Mouse (Mus musculus): ENCODE results near the gene Rxfp4. TPM values are rescaled to one million over a fixed set of nuclear protein-coding genes. Genes with fewer than 3 reads are reported as not detected.
A peak's percentile ranks its signal among the peaks of the same experiment; 100 is the strongest.

Gene Rxfp4
- polyA plus RNA-seq, 1 experiment from 2014 or later, result not detected

GRCm38 (mm10) chr3:88620992-88621536 is 31.9 kb downstream of the Rxfp4 start:
- Histone ChIP-seq H3K36me3 (ENCODE audit: control insufficient read depth, insufficient read depth, low read length) (peaks cover 12% of the 10 kb centered on the region; the same call in 1 of the 2 replicates), H3K9me3 (replicated peaks; ENCODE audit: control insufficient read depth, low read length) (no peaks in the 10 kb centered on the region), H3K4me2 (ENCODE audit: low read length) (peak overlapping the region; percentile 76), H3K4me1 (ENCODE audit: control insufficient read depth, insufficient read depth, low read length) (peaks cover 17% of the 10 kb centered on the region), H3K4me3 (ENCODE audit: low read depth, low read length) (peak overlapping the region; percentile 99), H3K27ac (ENCODE audit: low read depth, low read length) (peak overlapping the region; percentile 93), H3K27me3 (replicated peaks; ENCODE audit: control insufficient read depth, insufficient read depth, low read length) (no peaks in the 10 kb centered on the region), H3K9ac (ENCODE audit: low read length) (peak overlapping the region; percentile 99)
- DNase-seq (ENCODE audit: low spot score) (peak; percentile 77), ATAC-seq (peak; percentile 69)
- under 1% methylated on average over 64 of the region's 64 CpGs for WGBS

DNA sequence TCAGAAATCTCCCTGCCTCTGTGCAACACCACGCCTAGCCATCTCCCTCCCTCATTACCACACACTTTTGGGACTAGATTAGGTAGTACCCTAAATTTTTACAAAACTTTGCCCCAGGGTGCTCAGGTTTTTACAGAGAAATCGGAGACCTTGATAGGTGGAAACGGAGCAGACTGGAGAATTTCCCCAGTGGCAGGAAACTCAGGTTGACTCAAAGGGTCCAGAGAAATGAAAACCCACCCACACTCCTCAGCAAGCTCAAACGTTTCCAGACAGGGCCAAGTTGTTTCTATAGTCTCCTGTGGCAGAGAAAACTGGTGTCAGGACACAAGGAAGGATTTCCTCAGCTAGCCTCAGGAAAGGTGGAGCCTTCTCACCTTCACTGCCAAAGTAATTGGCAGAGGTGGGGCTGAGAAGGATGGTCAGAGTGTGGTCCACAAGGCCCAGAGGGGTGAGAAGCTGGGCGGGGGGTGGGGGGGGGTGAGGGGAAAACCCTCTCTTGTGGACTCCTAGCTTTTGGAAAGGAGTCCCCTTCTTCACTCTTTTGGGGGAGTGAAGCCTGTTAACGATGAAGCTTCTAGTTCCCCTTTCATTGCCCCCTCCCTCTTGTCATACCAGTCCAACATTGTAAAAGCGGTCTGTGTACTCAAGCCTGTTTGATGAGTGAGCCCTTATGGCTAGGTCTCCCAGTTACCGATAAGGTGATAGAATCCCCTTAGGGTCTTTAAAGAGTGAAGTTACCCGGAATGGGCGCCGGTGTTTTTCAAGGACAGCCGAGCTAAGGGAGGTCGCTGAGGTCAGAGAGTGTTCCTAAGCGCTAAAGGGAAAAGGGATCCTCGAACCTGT is 32.6 kb downstream of the Rxfp4 start:
- Histone ChIP-seq H3K27me3 (replicated peaks; ENCODE audit: control insufficient read depth, insufficient read depth, low read length) (no peaks in the 10 kb centered on the region), H3K9me3 (replicated peaks; ENCODE audit: control insufficient read depth, low read length) (no peaks in the 10 kb centered on the region), H3K4me3 (ENCODE audit: low read depth, low read length) (peak overlapping the region; percentile 99), H3K4me1 (ENCODE audit: control insufficient read depth, insufficient read depth, low read length) (peaks cover 15% of the 10 kb centered on the region), H3K36me3 (ENCODE audit: control insufficient read depth, insufficient read depth, low read length) (peaks cover 6% of the 10 kb centered on the region; the same call in 1 of the 2 replicates), H3K4me2 (ENCODE audit: low read length) (peak overlapping the region; percentile 76), H3K27ac (ENCODE audit: low read depth, low read length) (peak overlapping the region; percentile 93; the same call in 1 of the 2 replicates), H3K9ac (ENCODE audit: low read length) (peak overlapping the region; percentile 99)
- 15% methylated on average over 15 of the region's 15 CpGs for WGBS
- no peak for ATAC-seq
- DNase-seq (ENCODE audit: low spot score), result no peak

DNA sequence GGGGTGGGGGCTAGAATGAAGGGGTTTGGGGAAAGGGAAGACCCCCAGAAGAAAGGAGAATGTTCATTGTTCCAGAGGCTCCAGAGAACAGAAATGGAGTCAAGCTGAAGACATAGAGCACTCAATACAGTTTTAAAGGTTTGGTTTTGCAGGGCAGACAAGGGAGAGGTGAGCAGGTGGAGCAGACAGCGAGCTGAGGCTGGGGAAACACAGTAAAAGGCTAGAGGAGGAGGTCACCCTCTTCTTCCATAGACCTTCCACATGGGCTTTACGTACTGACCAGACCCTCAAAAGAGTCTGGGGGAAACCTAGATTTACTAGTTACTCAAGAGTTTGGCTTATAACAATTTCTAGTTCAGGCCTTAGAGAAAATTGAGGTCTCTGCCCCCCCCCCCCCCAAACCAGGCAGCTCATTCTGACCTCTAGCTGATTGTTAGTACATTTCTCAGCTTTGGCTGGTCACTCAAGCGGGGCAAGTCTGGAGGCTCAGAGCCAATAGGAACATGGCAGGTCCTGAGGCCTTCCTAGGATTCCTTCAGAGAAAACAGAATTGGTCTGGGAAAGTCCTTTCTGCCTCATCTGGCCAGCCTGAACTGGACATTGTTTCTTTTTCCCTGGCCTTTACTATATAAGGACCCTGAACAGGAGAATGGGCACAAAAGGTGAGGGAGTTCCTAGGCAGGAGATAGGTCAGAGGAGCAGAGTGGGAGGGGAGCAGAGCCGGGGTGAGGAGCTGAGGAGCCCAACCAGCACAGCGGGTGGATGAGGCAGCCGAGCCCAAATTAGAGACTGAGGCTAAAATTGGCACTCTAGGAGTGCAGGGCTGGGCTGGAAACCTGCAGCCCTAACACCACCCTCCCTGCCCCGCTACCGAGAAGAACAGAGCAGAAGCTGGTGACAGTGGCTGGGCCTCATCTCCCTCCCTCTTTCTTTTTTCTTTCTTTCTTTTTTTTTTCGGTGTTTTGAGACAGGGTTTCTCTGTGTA is 33.5 kb downstream of the Rxfp4 start:
- WGBS, result 42% methylated on average over 9 of the region's 9 CpGs
- no peak for ATAC-seq
- H3K4me1 ChIP-seq (ENCODE audit: control insufficient read depth, insufficient read depth, low read length), result peaks cover 6% of the 10 kb centered on the region

DNA sequence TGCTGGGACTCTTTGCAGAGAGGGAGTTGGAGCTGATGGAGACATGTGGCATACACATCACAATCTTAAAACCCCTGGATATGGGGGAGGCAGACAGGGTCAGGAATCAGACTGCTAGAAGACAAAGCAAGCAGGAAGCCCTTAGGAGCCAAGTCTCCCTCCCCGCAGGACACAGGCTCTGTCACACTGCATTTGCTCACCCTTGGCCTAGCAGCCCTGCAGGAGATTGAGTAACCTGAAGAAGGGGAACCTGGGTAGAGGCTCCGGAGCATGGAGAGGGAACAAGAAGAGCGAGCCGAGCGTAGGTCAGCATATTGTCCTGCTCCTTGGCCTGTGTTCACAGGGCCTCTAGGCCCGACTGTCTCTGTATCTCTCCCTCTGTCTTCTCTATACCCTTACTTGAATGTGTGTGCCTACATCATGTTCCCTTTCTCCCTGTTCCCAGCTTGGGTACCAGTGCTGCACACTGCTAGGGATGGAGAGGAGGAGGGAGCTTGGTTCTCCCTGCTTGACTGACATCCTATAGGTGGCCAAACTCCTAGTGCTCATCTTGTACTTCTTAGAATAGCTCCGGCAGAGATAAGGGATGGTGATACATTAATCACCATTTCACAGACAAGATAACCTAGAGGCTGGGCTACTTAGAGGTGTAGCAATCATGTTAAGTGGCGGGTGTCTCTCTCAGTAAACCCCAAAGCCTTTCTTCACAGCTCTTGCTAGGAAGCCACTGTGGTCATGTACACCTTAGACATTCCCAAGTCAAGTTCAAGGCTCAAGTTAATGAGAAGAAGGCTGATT is 34.7 kb downstream of the Rxfp4 start:
- Histone ChIP-seq H3K4me2 (ENCODE audit: low read length) (no peak overlapping the region), H3K27ac (ENCODE audit: low read depth, low read length) (no peak overlapping the region), H3K9ac (ENCODE audit: low read length) (no peak overlapping the region), H3K27me3 (replicated peaks; ENCODE audit: control insufficient read depth, insufficient read depth, low read length) (no peaks in the 10 kb centered on the region), H3K4me3 (ENCODE audit: low read depth, low read length) (no peak overlapping the region), H3K9me3 (replicated peaks; ENCODE audit: control insufficient read depth, low read length) (no peaks in the 10 kb centered on the region), H3K4me1 (ENCODE audit: control insufficient read depth, insufficient read depth, low read length) (peaks cover 3% of the 10 kb centered on the region; the same call in 1 of the 2 replicates), H3K36me3 (ENCODE audit: control insufficient read depth, insufficient read depth, low read length) (no peaks in the 10 kb centered on the region)
- WGBS, result 86% methylated on average over 8 of the region's 8 CpGs
- DNase-seq (ENCODE audit: low spot score) (no peak), ATAC-seq (no peak)

More for the DNA sequence above, 33.5 kb downstream of the Rxfp4 start:
- Histone ChIP-seq H3K4me2 (ENCODE audit: low read length) (no peak overlapping the region), H3K4me3 (ENCODE audit: low read depth, low read length) (no peak overlapping the region), H3K9ac (ENCODE audit: low read length) (no peak overlapping the region), H3K27ac (ENCODE audit: low read depth, low read length) (no peak overlapping the region), H3K9me3 (replicated peaks; ENCODE audit: control insufficient read depth, low read length) (no peaks in the 10 kb centered on the region), H3K27me3 (replicated peaks; ENCODE audit: control insufficient read depth, insufficient read depth, low read length) (no peaks in the 10 kb centered on the region), H3K36me3 (ENCODE audit: control insufficient read depth, insufficient read depth, low read length) (no peaks in the 10 kb centered on the region)
- no peak for DNase-seq (ENCODE audit: low spot score)

DNA sequence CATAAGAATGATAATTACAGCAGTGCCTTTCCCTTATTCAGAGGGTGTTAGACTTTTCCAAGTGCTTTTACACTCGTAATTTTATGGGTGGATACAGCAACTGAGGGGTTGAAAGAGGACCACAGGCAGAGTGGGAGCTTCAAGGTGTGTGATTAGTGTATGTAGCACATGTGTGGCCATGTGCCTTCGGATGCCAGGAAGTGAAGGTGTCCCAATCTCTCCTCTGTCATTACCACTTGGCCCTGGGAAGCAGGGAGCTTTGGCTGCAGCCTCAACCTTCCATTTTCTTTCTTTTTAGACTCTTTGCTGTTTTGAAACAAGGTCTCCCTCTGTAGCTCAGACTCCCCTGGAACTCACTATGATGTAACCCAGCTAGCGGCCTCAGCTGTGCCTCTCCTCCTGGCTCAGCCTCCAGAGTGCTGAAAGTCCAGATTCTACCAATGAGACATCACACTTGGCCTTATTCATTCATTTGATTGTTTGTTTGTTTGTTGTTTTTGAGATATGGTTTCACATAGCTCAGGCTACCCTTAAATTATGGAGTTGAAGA is 35.9 kb downstream of the Rxfp4 start:
- Histone ChIP-seq H3K27ac (ENCODE audit: low read depth, low read length) (no peak overlapping the region), H3K9me3 (replicated peaks; ENCODE audit: control insufficient read depth, low read length) (no peaks in the 10 kb centered on the region), H3K36me3 (ENCODE audit: control insufficient read depth, insufficient read depth, low read length) (no peaks in the 10 kb centered on the region), H3K27me3 (replicated peaks; ENCODE audit: control insufficient read depth, insufficient read depth, low read length) (no peaks in the 10 kb centered on the region), H3K4me1 (ENCODE audit: control insufficient read depth, insufficient read depth, low read length) (peaks cover 3% of the 10 kb centered on the region; the same call in 1 of the 2 replicates), H3K4me3 (ENCODE audit: low read depth, low read length) (no peak overlapping the region), H3K4me2 (ENCODE audit: low read length) (no peak overlapping the region), H3K9ac (ENCODE audit: low read length) (no peak overlapping the region)
- WGBS, result 72% methylated on average over 3 of the region's 3 CpGs
- no peak for ATAC-seq
- DNase-seq (ENCODE audit: low spot score), result no peak

GRCm38 (mm10) chr3:88615902-88616391 is 37.0 kb downstream of the Rxfp4 start:
- no peak overlapping the region for H3K4me2 ChIP-seq (ENCODE audit: low read length)
- ATAC-seq, result no peak; the same call in 1 of the 2 replicates
- no peak overlapping the region for H3K9ac ChIP-seq (ENCODE audit: low read length)
- H3K9me3 ChIP-seq (replicated peaks; ENCODE audit: control insufficient read depth, low read length), result no peaks in the 10 kb centered on the region
- H3K27ac ChIP-seq (ENCODE audit: low read depth, low read length), result no peak overlapping the region
- DNase-seq (ENCODE audit: low spot score), result peak; percentile 59
- H3K36me3 ChIP-seq (ENCODE audit: control insufficient read depth, insufficient read depth, low read length), result no peaks in the 10 kb centered on the region
- H3K4me3 ChIP-seq (ENCODE audit: low read depth, low read length), result no peak overlapping the region
- H3K27me3 ChIP-seq (replicated peaks; ENCODE audit: control insufficient read depth, insufficient read depth, low read length), result no peaks in the 10 kb centered on the region
- WGBS, result 38% methylated on average over 9 of the region's 9 CpGs
- peaks cover 3% of the 10 kb centered on the region; the same call in 1 of the 2 replicates for H3K4me1 ChIP-seq (ENCODE audit: control insufficient read depth, insufficient read depth, low read length)

DNA sequence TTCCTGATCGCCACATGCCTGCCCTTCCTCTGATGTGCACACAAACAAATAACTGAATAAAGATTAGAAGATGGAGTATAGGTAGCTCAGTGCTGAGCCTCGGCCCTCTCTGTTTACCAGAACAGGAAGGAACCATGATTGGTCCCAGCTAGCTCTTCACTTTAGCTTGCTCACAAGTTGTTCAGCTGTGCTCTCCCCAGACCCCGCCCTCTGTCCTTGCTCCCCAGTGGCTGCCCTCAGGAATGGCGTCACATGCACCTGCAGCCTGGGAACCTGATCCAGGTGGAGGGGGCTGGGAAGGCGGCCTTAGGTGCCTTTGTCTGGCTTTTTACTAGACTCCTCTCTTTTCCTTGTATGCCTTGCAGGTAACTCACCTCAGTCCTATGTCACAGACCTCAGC is 37.8 kb downstream of the Rxfp4 start:
- ATAC-seq (no peak), DNase-seq (ENCODE audit: low spot score) (no peak)
- Histone ChIP-seq H3K9ac (ENCODE audit: low read length) (no peak overlapping the region), H3K27me3 (replicated peaks; ENCODE audit: control insufficient read depth, insufficient read depth, low read length) (no peaks in the 10 kb centered on the region), H3K9me3 (replicated peaks; ENCODE audit: control insufficient read depth, low read length) (no peaks in the 10 kb centered on the region), H3K4me1 (ENCODE audit: control insufficient read depth, insufficient read depth, low read length) (peaks cover 3% of the 10 kb centered on the region; the same call in 1 of the 2 replicates), H3K36me3 (ENCODE audit: control insufficient read depth, insufficient read depth, low read length) (no peaks in the 10 kb centered on the region), H3K27ac (ENCODE audit: low read depth, low read length) (no peak overlapping the region), H3K4me3 (ENCODE audit: low read depth, low read length) (no peak overlapping the region), H3K4me2 (ENCODE audit: low read length) (no peak overlapping the region)
- WGBS, result 65% methylated on average over 5 of the region's 5 CpGs

Measured in forebrain, embryonic 14.5 days (tissue).